Mouse (Mus musculus) stomach, embryonic 14.5 days (tissue): Measurements from ENCODE around the gene Cela2a. TPM values are rescaled to one million over a fixed set of nuclear protein-coding genes. Genes with fewer than 3 reads are reported as not detected.

Experiments
- ATAC-seq: fragments of 200-750 bp; cut with Nextera tagmentation; 2 replicates; pipeline ENCODE4 v1.8.0; 2017; ENCODE audit warnings: low read depth, moderate TSS enrichment; ENCODE audit not compliant: insufficient number of reproducible peaks, insufficient read depth, low FRiP score
- H3K27ac ChIP-seq: fragments of 300-500 bp; sonication (generic); 2 replicates; pipeline ENCODE4 v1.5.1; 2014; ENCODE audit warnings: mild to moderate bottlenecking, low read length, moderate library complexity, mixed read lengths
- H3K27me3 ChIP-seq: fragments of 300-500 bp; sonication (generic); 2 replicates; pipeline ENCODE4 v1.6.1; 2014; ENCODE audit warnings: low read length, control low read depth, mixed read lengths; ENCODE audit not compliant: control insufficient read depth, insufficient read depth
- H3K36me3 ChIP-seq: fragments of 300-500 bp; sonication (generic); 2 replicates; pipeline ENCODE4 v1.6.1; 2014; ENCODE audit warnings: mild to moderate bottlenecking, control low read depth, low read length, moderate library complexity, mixed read lengths; ENCODE audit not compliant: control insufficient read depth, insufficient read depth
- H3K4me1 ChIP-seq: fragments of 300-500 bp; sonication (generic); 2 replicates; pipeline ENCODE4 v1.6.1; 2014; ENCODE audit warnings: low read length, control low read depth, mixed read lengths; ENCODE audit not compliant: control insufficient read depth, insufficient read depth
- H3K4me2 ChIP-seq: fragments of 300-500 bp; sonication (generic); replicated peaks from 2 replicates; pipeline ENCODE4 v1.6.1; 2014; ENCODE audit warnings: low read depth, low read length, control low read depth
- H3K4me3 ChIP-seq: fragments of 300-500 bp; sonication (generic); 2 replicates; pipeline ENCODE4 v1.5.1; 2014; ENCODE audit warnings: low read depth, low read length, control low read depth
- H3K9ac ChIP-seq: fragments of 300-500 bp; sonication (generic); replicated peaks from 2 replicates; pipeline ENCODE4 v1.6.1; 2014; ENCODE audit warnings: low read depth, mild to moderate bottlenecking, control low read depth, low read length, moderate library complexity, mixed read lengths
- H3K9me3 ChIP-seq: fragments of 300-500 bp; sonication (generic); 2 replicates; pipeline ENCODE4 v1.6.1; 2016; ENCODE audit warnings: low read depth, low read length, control low read depth; ENCODE audit not compliant: control insufficient read depth
- WGBS: fragments of 180-500 bp; shearing (Covaris S2); extraction: QIAGEN DNeasy Blood & Tissue Kit; methylation state at CpG from one replicate; pipeline ENCODE4 v1.1.7; 2014; 5-methylcytosine and 5-hydroxymethylcytosine counted together
- polyA plus RNA-seq: library from polyadenylated mRNA; unstranded; fragments of >200 nt; fragmentation: Nextera tagmentation; extraction: Ambion mirVana; gene quantifications from 2 replicates; pipeline ENCODE4 v1.2.1, GENCODE M21; 2014

Gene Cela2a
- polyA plus RNA-seq, 1 experiment from 2014 or later: not detected

DNA sequence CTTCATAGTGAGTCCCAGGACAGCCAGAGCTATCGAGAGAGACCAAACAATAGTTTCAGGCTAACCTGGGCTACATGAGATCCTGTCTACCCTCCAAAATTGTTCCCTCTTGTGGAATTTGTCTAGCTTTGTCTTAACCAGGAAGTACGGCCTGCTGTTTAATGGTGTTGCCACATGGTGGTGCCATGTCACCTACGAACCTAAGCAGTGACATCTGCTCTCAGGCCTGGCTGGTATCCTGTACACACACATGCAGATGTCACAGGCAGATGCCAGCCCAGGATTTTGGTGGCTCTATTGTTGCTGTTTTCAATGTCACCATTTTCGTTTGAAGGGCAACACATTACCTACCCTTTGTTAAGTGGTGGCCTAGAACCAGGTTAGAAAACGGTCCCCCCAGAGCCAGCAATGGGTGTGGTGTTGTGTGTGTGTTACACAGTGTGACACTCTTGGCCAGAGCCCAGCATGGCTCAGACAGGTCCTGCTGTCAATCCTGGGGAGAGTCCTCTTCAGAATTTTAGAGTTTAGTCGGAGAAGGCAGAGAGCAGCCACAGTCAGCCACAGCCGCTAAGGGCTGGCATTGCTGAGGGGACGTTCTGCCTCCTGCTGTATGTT, 16.0 kb downstream of the Cela2a start:
- no peak overlapping the region for H3K9ac ChIP-seq
- peaks cover 72% of the 10 kb centered on the region for H3K36me3 ChIP-seq
- H3K27ac ChIP-seq: no peak overlapping the region
- no peaks in the 10 kb centered on the region for H3K9me3 ChIP-seq
- no peak overlapping the region for H3K4me2 ChIP-seq
- ATAC-seq: 0 out of 2 replicates have a peak, but pooled peaks have one; percentile 17
- 80% methylated on average over 8 of the region's 8 CpGs for WGBS
- H3K4me1 ChIP-seq: no peaks in the 10 kb centered on the region
- H3K4me3 ChIP-seq: no peak overlapping the region
- H3K27me3 ChIP-seq: no peaks in the 10 kb centered on the region

DNA sequence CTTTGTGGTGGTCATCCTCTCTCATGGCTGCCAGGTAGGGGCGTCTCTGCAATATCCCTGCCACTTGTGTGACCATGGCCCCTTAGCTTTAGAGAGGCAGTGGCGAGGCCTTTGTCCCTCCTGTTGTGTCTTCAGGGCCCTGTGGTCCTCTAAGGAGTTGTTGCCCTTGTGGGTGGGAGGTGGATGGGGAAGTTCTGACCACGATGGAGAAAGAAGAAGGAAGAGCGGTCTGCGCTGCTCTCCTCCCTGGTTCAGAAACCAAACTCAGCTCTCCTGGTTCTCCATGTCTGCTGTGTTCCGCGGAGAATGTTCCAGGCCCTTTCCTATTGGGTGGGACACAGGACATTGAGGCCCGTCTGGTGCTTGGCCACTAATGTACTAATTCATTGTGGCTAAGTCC, 20.1 kb downstream of the Cela2a start:
- H3K4me1 ChIP-seq: no peaks in the 10 kb centered on the region
- H3K9ac ChIP-seq: no peak overlapping the region
- no peaks in the 10 kb centered on the region for H3K27me3 ChIP-seq
- no peak for ATAC-seq
- 95% methylated on average over 8 of the region's 8 CpGs for WGBS
- no peak overlapping the region for H3K27ac ChIP-seq
- no peaks in the 10 kb centered on the region for H3K9me3 ChIP-seq
- H3K4me2 ChIP-seq: no peak overlapping the region
- no peak overlapping the region for H3K4me3 ChIP-seq
- H3K36me3 ChIP-seq: peaks cover 46% of the 10 kb centered on the region

DNA sequence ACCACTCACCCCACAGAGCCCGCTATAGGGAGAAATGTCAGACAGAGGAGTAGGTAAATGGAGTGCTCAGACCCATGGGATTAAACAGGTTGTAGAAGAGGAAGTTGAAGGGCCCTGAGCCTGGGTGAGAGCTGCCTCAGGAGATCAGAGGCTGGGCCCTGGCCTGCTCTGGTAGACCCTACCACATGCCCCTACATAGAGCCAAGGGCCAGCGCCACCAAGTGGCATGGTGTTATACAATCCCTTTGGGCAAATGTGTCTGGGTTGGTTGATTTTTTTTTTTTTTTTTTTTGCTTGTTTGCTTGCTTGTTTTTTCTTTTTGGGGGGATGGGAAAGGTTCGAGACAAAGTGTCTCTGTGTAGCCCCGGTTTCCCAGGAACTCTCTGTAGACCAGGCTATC, 21.9 kb downstream of the Cela2a start:
- Histone ChIP-seq H3K36me3 (peaks cover 35% of the 10 kb centered on the region), H3K4me1 (no peaks in the 10 kb centered on the region)
- 90% methylated on average over 4 of the region's 4 CpGs for WGBS

DNA sequence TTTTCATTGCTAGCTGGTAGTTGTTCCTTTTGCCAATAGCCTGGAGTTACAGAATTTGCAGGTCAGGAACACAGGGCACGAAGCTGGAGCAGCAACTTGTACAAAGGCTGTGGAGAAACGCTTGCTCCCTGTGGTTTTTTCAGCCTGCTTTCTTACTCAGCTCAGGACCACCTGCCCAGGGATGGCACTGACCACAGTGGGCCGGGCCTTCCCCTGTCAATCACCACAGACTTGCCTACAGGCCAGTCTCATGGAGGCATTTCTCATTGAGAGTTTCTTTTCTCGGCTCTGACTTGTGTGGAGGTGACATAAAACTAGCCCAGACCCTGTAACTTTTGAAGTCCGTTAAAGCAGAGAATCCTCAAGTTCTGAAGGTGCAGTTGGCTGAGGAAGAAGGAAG, 28.4 kb downstream of the Cela2a start:
- Histone ChIP-seq H3K9me3 (no peaks in the 10 kb centered on the region), H3K27ac (no peak overlapping the region), H3K4me2 (no peak overlapping the region), H3K36me3 (peaks cover 4% of the 10 kb centered on the region; the same call in 1 of the 2 replicates), H3K4me3 (no peak overlapping the region), H3K9ac (no peak overlapping the region), H3K4me1 (no peaks in the 10 kb centered on the region; the same call in 1 of the 2 replicates), H3K27me3 (no peaks in the 10 kb centered on the region)
- no peak for ATAC-seq
- WGBS: 91% methylated on average over 5 of the region's 5 CpGs

More for the DNA sequence above, 21.9 kb downstream of the Cela2a start:
- H3K4me2 ChIP-seq: no peak overlapping the region
- no peak overlapping the region for H3K9ac ChIP-seq
- no peaks in the 10 kb centered on the region for H3K9me3 ChIP-seq
- no peak for ATAC-seq
- H3K4me3 ChIP-seq: no peak overlapping the region
- no peaks in the 10 kb centered on the region for H3K27me3 ChIP-seq
- no peak overlapping the region for H3K27ac ChIP-seq

DNA sequence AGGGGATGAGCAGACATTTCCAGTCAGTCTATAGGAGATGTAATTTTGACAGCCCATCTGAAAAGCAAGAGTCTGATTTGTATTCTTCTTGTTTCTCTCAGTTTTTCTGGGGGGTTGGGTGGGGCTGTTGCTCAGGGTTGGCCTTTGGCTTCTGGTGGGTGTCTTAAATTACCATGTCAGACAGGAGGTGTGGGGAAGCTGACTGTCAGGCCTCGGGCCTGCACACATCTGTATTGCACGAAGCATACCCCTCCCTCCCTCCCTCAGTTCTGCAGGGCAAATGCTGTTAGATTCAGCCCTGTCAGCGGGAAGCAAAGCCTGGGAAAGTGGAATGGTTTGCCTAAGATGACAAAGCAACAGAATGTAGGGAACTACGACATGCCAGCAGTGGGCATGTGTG, 29.0 kb downstream of the Cela2a start:
- no peak for ATAC-seq

GRCm38 (mm10) chr4:141796356-141796755, 29.6 kb downstream of the Cela2a start:
- H3K36me3 ChIP-seq: peaks cover 4% of the 10 kb centered on the region; the same call in 1 of the 2 replicates
- no peak overlapping the region for H3K4me3 ChIP-seq
- no peaks in the 10 kb centered on the region for H3K27me3 ChIP-seq
- no peak overlapping the region for H3K27ac ChIP-seq
- H3K9me3 ChIP-seq: no peaks in the 10 kb centered on the region
- H3K9ac ChIP-seq: no peak overlapping the region
- H3K4me2 ChIP-seq: no peak overlapping the region
- 79% methylated on average over 7 of the region's 7 CpGs for WGBS
- no peak for ATAC-seq
- no peaks in the 10 kb centered on the region; the same call in 1 of the 2 replicates for H3K4me1 ChIP-seq

More for the DNA sequence above, 29.0 kb downstream of the Cela2a start:
- 85% methylated on average over 4 of the region's 4 CpGs for WGBS
- Histone ChIP-seq H3K36me3 (peaks cover 4% of the 10 kb centered on the region; the same call in 1 of the 2 replicates), H3K9me3 (no peaks in the 10 kb centered on the region), H3K9ac (no peak overlapping the region), H3K27me3 (no peaks in the 10 kb centered on the region), H3K4me2 (no peak overlapping the region), H3K4me3 (no peak overlapping the region), H3K4me1 (no peaks in the 10 kb centered on the region; the same call in 1 of the 2 replicates), H3K27ac (no peak overlapping the region)

GRCm38 (mm10) chr4:141794152-141794535, 31.8 kb downstream of the Cela2a start:
- H3K36me3 ChIP-seq: peaks cover 4% of the 10 kb centered on the region; the same call in 1 of the 2 replicates
- no peaks in the 10 kb centered on the region for H3K27me3 ChIP-seq
- 11% methylated on average over 5 of the region's 5 CpGs for WGBS
- peak overlapping the region; percentile 58 for H3K4me2 ChIP-seq
- peak overlapping the region; percentile 94 for H3K27ac ChIP-seq
- H3K9ac ChIP-seq: peak overlapping the region; percentile 42
- peak overlapping the region; percentile 63 for H3K4me3 ChIP-seq
- H3K4me1 ChIP-seq: peaks cover 5% of the 10 kb centered on the region; the same call in 1 of the 2 replicates
- no peaks in the 10 kb centered on the region for H3K9me3 ChIP-seq
- ATAC-seq: no peak

GRCm38 (mm10) chr4:141793282-141794151, 32.4 kb downstream of the Cela2a start, which contains the start of gene Casp9:
Casp9 (plus strand) TSS chr4:141793612.
- H3K27ac ChIP-seq: peak within 1 kb of the TSS; percentile 94
- peaks cover 5% of the 10 kb centered on the region; the same call in 1 of the 2 replicates for H3K4me1 ChIP-seq
- peak within 1 kb of the TSS; percentile 45 for H3K9ac ChIP-seq
- no peaks in the 10 kb centered on the region for H3K9me3 ChIP-seq
- H3K4me2 ChIP-seq: peak within 1 kb of the TSS; percentile 58
- peak within 1 kb of the TSS; percentile 63 for H3K4me3 ChIP-seq
- no peaks in the 10 kb centered on the region for H3K27me3 ChIP-seq
- under 1% methylated on average over 53 of the region's 80 CpGs for WGBS
- ATAC-seq: peak; percentile 85
- peaks cover 4% of the 10 kb centered on the region; the same call in 1 of the 2 replicates for H3K36me3 ChIP-seq
